Mouse (Mus musculus): Measurements from ENCODE around the gene Vipr2. TPM values are rescaled to one million over a fixed set of nuclear protein-coding genes. Genes with fewer than 3 reads are reported as not detected.

Gene Vipr2
- polyA plus RNA-seq, 1 experiment from 2014 or later, result 2.6 TPM

GRCm38 (mm10) chr12:116062194-116062583 lies 15.3 kb upstream of the Vipr2 start:
- 100% methylated on average over 2 of the region's 2 CpGs for WGBS
- no peak overlapping the region for H3K4me3 ChIP-seq
- H3K4me2 ChIP-seq, result no peak overlapping the region
- no peaks in the 10 kb centered on the region for H3K4me1 ChIP-seq
- H3K36me3 ChIP-seq, result peaks cover 44% of the 10 kb centered on the region
- ATAC-seq (ENCODE audit: borderline replicate concordance, extremely low read depth, low FRiP score, low TSS enrichment), result no peak
- H3K9me3 ChIP-seq, result peaks cover 16% of the 10 kb centered on the region
- H3K27me3 ChIP-seq, result no peaks in the 10 kb centered on the region
- H3K27ac ChIP-seq, result no peak overlapping the region
- no peak overlapping the region for H3K9ac ChIP-seq

- Histone ChIP-seq H3K27me3 (no peaks in the 10 kb centered on the region), H3K9me3 (peaks cover 16% of the 10 kb centered on the region), H3K4me1 (no peaks in the 10 kb centered on the region), H3K27ac (no peak overlapping the region), H3K9ac (no peak overlapping the region), H3K36me3 (peaks cover 37% of the 10 kb centered on the region), H3K4me3 (no peak overlapping the region), H3K4me2 (no peak overlapping the region)
- no peak for ATAC-seq (ENCODE audit: borderline replicate concordance, extremely low read depth, low FRiP score, low TSS enrichment)
- WGBS, result 96% methylated on average over 4 of the region's 4 CpGs
Measured at GRCm38 (mm10) chr12:116063020-116063419, 14.5 kb upstream of the Vipr2 start.

GRCm38 (mm10) chr12:116071023-116071422 lies 6.5 kb upstream of the Vipr2 start:
- 17% methylated on average over 3 of the region's 3 CpGs for WGBS
- ATAC-seq (ENCODE audit: borderline replicate concordance, extremely low read depth, low FRiP score, low TSS enrichment), result peak; percentile 87
- Histone ChIP-seq H3K9me3 (no peaks in the 10 kb centered on the region), H3K36me3 (no peaks in the 10 kb centered on the region), H3K27ac (no peak overlapping the region), H3K4me2 (no peak overlapping the region), H3K4me1 (no peaks in the 10 kb centered on the region), H3K27me3 (no peaks in the 10 kb centered on the region), H3K9ac (no peak overlapping the region), H3K4me3 (no peak overlapping the region)

- H3K4me1 ChIP-seq, result 0 out of 2 replicates have a peak, but pooled peaks cover 2% of the 10 kb centered on the region
- H3K36me3 ChIP-seq, result no peaks in the 10 kb centered on the region
- H3K4me2 ChIP-seq, result peak overlapping the region; percentile 96
- no peaks in the 10 kb centered on the region for H3K9me3 ChIP-seq
- H3K27ac ChIP-seq, result 0 out of 2 replicates have a peak overlapping the region, but pooled peaks have one; percentile 49
- WGBS, result under 1% methylated on average over 24 of the region's 24 CpGs
- H3K4me3 ChIP-seq, result peak overlapping the region; percentile 62
- H3K27me3 ChIP-seq, result peaks cover 10% of the 10 kb centered on the region; the same call in 1 of the 2 replicates
- peak; percentile 74 for ATAC-seq (ENCODE audit: borderline replicate concordance, extremely low read depth, low FRiP score, low TSS enrichment)
- peak overlapping the region; percentile 65 for H3K9ac ChIP-seq
Measured at GRCm38 (mm10) chr12:116077855-116078366, 385 bp downstream of the Vipr2 start.

GRCm38 (mm10) chr12:116083125-116083524 lies 5.6 kb downstream of the Vipr2 start:
- H3K9ac ChIP-seq, result no peak overlapping the region
- 76% methylated on average over 6 of the region's 6 CpGs for WGBS
- H3K4me2 ChIP-seq, result no peak overlapping the region
- H3K27me3 ChIP-seq, result peaks cover 4% of the 10 kb centered on the region; the same call in 1 of the 2 replicates
- no peak for ATAC-seq (ENCODE audit: borderline replicate concordance, extremely low read depth, low FRiP score, low TSS enrichment)
- H3K36me3 ChIP-seq, result no peaks in the 10 kb centered on the region
- no peak overlapping the region for H3K4me3 ChIP-seq
- no peak overlapping the region for H3K27ac ChIP-seq
- no peaks in the 10 kb centered on the region for H3K4me1 ChIP-seq
- no peaks in the 10 kb centered on the region for H3K9me3 ChIP-seq

- ATAC-seq (ENCODE audit: borderline replicate concordance, extremely low read depth, low FRiP score, low TSS enrichment), result no peak
- Histone ChIP-seq H3K4me2 (no peak overlapping the region), H3K27ac (no peak overlapping the region), H3K9ac (no peak overlapping the region), H3K4me1 (no peaks in the 10 kb centered on the region), H3K36me3 (no peaks in the 10 kb centered on the region), H3K27me3 (no peaks in the 10 kb centered on the region), H3K9me3 (no peaks in the 10 kb centered on the region), H3K4me3 (no peak overlapping the region)
- WGBS, result 57% methylated on average over 2 of the region's 2 CpGs
Measured at GRCm38 (mm10) chr12:116084294-116084693, 6.8 kb downstream of the Vipr2 start.

GRCm38 (mm10) chr12:116086951-116087600 lies 9.6 kb downstream of the Vipr2 start:
- H3K27me3 ChIP-seq, result no peaks in the 10 kb centered on the region
- H3K27ac ChIP-seq, result no peak overlapping the region
- H3K4me3 ChIP-seq, result no peak overlapping the region
- no peaks in the 10 kb centered on the region for H3K9me3 ChIP-seq
- H3K9ac ChIP-seq, result no peak overlapping the region
- H3K4me1 ChIP-seq, result no peaks in the 10 kb centered on the region
- 82% methylated on average over 5 of the region's 5 CpGs for WGBS
- H3K36me3 ChIP-seq, result no peaks in the 10 kb centered on the region
- no peak overlapping the region for H3K4me2 ChIP-seq
- no peak for ATAC-seq (ENCODE audit: borderline replicate concordance, extremely low read depth, low FRiP score, low TSS enrichment)

- 74% methylated on average over 3 of the region's 3 CpGs for WGBS
- ATAC-seq (ENCODE audit: borderline replicate concordance, extremely low read depth, low FRiP score, low TSS enrichment), result no peak
- no peak overlapping the region for H3K27ac ChIP-seq
Measured at GRCm38 (mm10) chr12:116089836-116090235, 12.3 kb downstream of the Vipr2 start.

GRCm38 (mm10) chr12:116094765-116095555 lies 17.4 kb downstream of the Vipr2 start:
- no peaks in the 10 kb centered on the region for H3K27me3 ChIP-seq
- 78% methylated on average over 14 of the region's 14 CpGs for WGBS
- H3K9me3 ChIP-seq, result no peaks in the 10 kb centered on the region
- no peaks in the 10 kb centered on the region for H3K4me1 ChIP-seq
- H3K4me2 ChIP-seq, result no peak overlapping the region
- no peak overlapping the region for H3K9ac ChIP-seq
- H3K27ac ChIP-seq, result no peak overlapping the region
- no peaks in the 10 kb centered on the region for H3K36me3 ChIP-seq
- no peak overlapping the region for H3K4me3 ChIP-seq
- no peak for ATAC-seq (ENCODE audit: borderline replicate concordance, extremely low read depth, low FRiP score, low TSS enrichment)

More at GRCm38 (mm10) chr12:116089836-116090235, 12.3 kb downstream of the Vipr2 start:
- H3K4me1 ChIP-seq, result no peaks in the 10 kb centered on the region
- no peaks in the 10 kb centered on the region for H3K27me3 ChIP-seq
- no peak overlapping the region for H3K9ac ChIP-seq
- no peak overlapping the region for H3K4me3 ChIP-seq
- no peaks in the 10 kb centered on the region for H3K9me3 ChIP-seq
- H3K36me3 ChIP-seq, result no peaks in the 10 kb centered on the region
- no peak overlapping the region for H3K4me2 ChIP-seq

GRCm38 (mm10) chr12:116096361-116096904 lies 18.9 kb downstream of the Vipr2 start:
- Histone ChIP-seq H3K27me3 (no peaks in the 10 kb centered on the region), H3K36me3 (no peaks in the 10 kb centered on the region)
- peak; percentile 42; the same call in 1 of the 2 replicates for ATAC-seq (ENCODE audit: borderline replicate concordance, extremely low read depth, low FRiP score, low TSS enrichment)

GRCm38 (mm10) chr12:116097166-116097565 lies 19.6 kb downstream of the Vipr2 start:
- Histone ChIP-seq H3K4me2 (no peak overlapping the region), H3K4me1 (no peaks in the 10 kb centered on the region), H3K27me3 (no peaks in the 10 kb centered on the region), H3K36me3 (no peaks in the 10 kb centered on the region), H3K9ac (no peak overlapping the region), H3K4me3 (no peak overlapping the region), H3K9me3 (no peaks in the 10 kb centered on the region), H3K27ac (no peak overlapping the region)
- WGBS, result 88% methylated on average over 8 of the region's 8 CpGs
- ATAC-seq (ENCODE audit: borderline replicate concordance, extremely low read depth, low FRiP score, low TSS enrichment), result no peak

More at GRCm38 (mm10) chr12:116096361-116096904, 18.9 kb downstream of the Vipr2 start:
- Histone ChIP-seq H3K4me1 (no peaks in the 10 kb centered on the region), H3K27ac (no peak overlapping the region), H3K4me3 (no peak overlapping the region), H3K9ac (no peak overlapping the region), H3K9me3 (no peaks in the 10 kb centered on the region), H3K4me2 (no peak overlapping the region)
- 48% methylated on average over 3 of the region's 3 CpGs for WGBS

- WGBS, result 81% methylated on average over 2 of the region's 2 CpGs
- H3K4me1 ChIP-seq, result no peaks in the 10 kb centered on the region
- no peaks in the 10 kb centered on the region for H3K36me3 ChIP-seq
- ATAC-seq (ENCODE audit: borderline replicate concordance, extremely low read depth, low FRiP score, low TSS enrichment), result no peak
- no peak overlapping the region for H3K27ac ChIP-seq
- H3K9ac ChIP-seq, result no peak overlapping the region
- no peaks in the 10 kb centered on the region for H3K27me3 ChIP-seq
- no peaks in the 10 kb centered on the region for H3K9me3 ChIP-seq
- H3K4me2 ChIP-seq, result no peak overlapping the region
- H3K4me3 ChIP-seq, result no peak overlapping the region
Measured at GRCm38 (mm10) chr12:116101945-116102344, 24.4 kb downstream of the Vipr2 start.

Measured in lung, embryonic 15.5 days (tissue).